Mouse (Mus musculus): ENCODE data around the gene Otulinl. TPM values are rescaled to one million over a fixed set of nuclear protein-coding genes. Genes with fewer than 3 reads are reported as not detected.

Otulinl gene
- polyA plus RNA-seq, 1 experiment: 0.09 TPM

DNA sequence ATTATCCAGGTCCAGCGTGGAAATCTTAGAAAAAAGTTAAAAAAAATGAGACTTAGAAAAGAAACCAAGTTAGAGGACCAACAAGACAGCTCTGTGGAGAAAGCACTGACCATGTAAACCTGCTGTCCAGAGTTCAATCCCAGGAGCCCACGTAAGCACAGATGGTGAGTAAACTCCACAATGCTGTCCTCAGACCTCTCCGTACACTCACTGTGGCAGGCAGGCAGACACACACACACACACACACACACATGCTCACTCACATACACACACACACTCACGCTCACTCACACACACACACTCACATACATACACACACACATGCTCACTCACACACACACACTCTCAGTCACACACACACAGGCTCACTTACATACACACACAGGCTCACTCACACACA, 68.1 kb downstream of the Otulinl start:
- peaks cover 24% of the 10 kb centered on the region for H3K79me2 ChIP-seq (ENCODE audit: control insufficient read depth, insufficient read depth)
- H3K27me3 ChIP-seq (ENCODE audit: control insufficient read depth, insufficient read depth, insufficient read length): no peaks in the 10 kb centered on the region
- peaks cover 87% of the 10 kb centered on the region for H3K36me3 ChIP-seq (ENCODE audit: control insufficient read depth, insufficient read depth)
- H3ac ChIP-seq (ENCODE audit: control insufficient read depth, insufficient read length, low read depth): no peak overlapping the region
- H3K79me3 ChIP-seq (ENCODE audit: low read depth): no peaks in the 10 kb centered on the region
- no peak overlapping the region for H3K4me3 ChIP-seq (ENCODE audit: insufficient read depth, poor library complexity, severe bottlenecking)
- TF ChIP-seq MYOD1 (IDR thresholded peaks at IDR 0.05; ENCODE audit: control insufficient read depth, insufficient read length, low read depth): no peak
- TF ChIP-seq MYOG (IDR thresholded peaks at IDR 0.05; ENCODE audit: control insufficient read depth, extremely low read depth, insufficient read length): no peak
- no peak for TF ChIP-seq CEBPB (IDR thresholded peaks at IDR 0.05; ENCODE audit: low read depth)
- TF ChIP-seq CTCF (IDR thresholded peaks at IDR 0.05; ENCODE audit: control insufficient read depth, insufficient read depth, insufficient read length): no peak
- no peak for TF ChIP-seq MAX (IDR thresholded peaks at IDR 0.05)
- no peak for TF ChIP-seq FOSL1 (IDR thresholded peaks at IDR 0.05; ENCODE audit: insufficient read depth, low read length, poor library complexity, severe bottlenecking)
- no peak for TF ChIP-seq USF1 (IDR thresholded peaks at IDR 0.05; ENCODE audit: low read depth)

DNA sequence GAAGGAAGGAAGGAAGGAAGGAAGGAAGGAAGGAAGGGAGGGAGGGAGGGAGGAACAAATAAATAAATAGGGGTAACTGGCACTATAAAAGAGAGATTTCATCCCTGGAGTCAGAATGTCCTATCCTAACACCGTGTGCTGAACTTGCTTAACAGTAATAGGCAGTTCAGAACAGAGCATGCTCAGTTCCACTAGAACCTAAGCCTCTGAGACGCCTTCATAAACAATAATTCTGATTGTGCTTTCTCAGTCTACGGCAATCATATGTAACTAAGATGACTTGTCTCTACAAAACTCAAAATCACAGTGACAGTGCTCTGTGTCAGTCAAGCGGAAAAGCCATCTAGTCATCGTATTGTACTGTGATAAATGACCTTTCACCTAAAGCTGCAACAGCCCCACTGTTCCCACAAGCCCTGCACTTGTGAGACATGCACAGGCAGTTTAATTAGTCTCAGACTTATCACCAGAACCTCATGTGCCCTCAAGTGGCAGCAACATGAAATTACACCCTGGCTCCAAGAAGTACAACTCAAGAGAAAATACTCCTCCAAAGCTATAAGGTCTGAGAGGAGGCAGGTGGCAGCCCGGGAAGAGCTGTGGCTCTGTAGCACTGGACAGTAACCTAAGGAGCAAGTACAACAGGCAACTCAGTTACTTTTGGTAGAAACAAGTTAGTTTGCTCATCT, 68.7 kb downstream of the Otulinl start:
- H3K79me2 ChIP-seq (ENCODE audit: control insufficient read depth, insufficient read depth): peaks cover 24% of the 10 kb centered on the region
- no peaks in the 10 kb centered on the region for H3K79me3 ChIP-seq (ENCODE audit: low read depth)
- no peak overlapping the region for H3ac ChIP-seq (ENCODE audit: control insufficient read depth, insufficient read length, low read depth)
- H3K4me3 ChIP-seq (ENCODE audit: insufficient read depth, poor library complexity, severe bottlenecking): no peak overlapping the region
- peak; percentile 50 for TF ChIP-seq CTCF (IDR thresholded peaks at IDR 0.05; ENCODE audit: control insufficient read depth, insufficient read depth, insufficient read length)
- no peak for TF ChIP-seq MYOG (IDR thresholded peaks at IDR 0.05; ENCODE audit: control insufficient read depth, extremely low read depth, insufficient read length)
- no peaks in the 10 kb centered on the region for H3K27me3 ChIP-seq (ENCODE audit: control insufficient read depth, insufficient read depth, insufficient read length)
- H3K36me3 ChIP-seq (ENCODE audit: control insufficient read depth, insufficient read depth): peaks cover 87% of the 10 kb centered on the region

- no peaks in the 10 kb centered on the region for H3K79me3 ChIP-seq (ENCODE audit: low read depth)
- peaks cover 90% of the 10 kb centered on the region for H3K36me3 ChIP-seq (ENCODE audit: control insufficient read depth, insufficient read depth)
- peaks cover 26% of the 10 kb centered on the region for H3K79me2 ChIP-seq (ENCODE audit: control insufficient read depth, insufficient read depth)
- TF ChIP-seq CTCF (IDR thresholded peaks at IDR 0.05; ENCODE audit: control insufficient read depth, insufficient read depth, insufficient read length) (no peak), MYOD1 (IDR thresholded peaks at IDR 0.05; ENCODE audit: control insufficient read depth, insufficient read length, low read depth) (peak; percentile 1), MAX (IDR thresholded peaks at IDR 0.05) (no peak), FOSL1 (IDR thresholded peaks at IDR 0.05; ENCODE audit: insufficient read depth, low read length, poor library complexity, severe bottlenecking) (no peak), MYOG (IDR thresholded peaks at IDR 0.05; ENCODE audit: control insufficient read depth, extremely low read depth, insufficient read length) (no peak), USF1 (IDR thresholded peaks at IDR 0.05; ENCODE audit: low read depth) (no peak), CEBPB (IDR thresholded peaks at IDR 0.05; ENCODE audit: low read depth) (no peak)
- H3ac ChIP-seq (ENCODE audit: control insufficient read depth, insufficient read length, low read depth): no peak overlapping the region
- no peak overlapping the region for H3K4me3 ChIP-seq (ENCODE audit: insufficient read depth, poor library complexity, severe bottlenecking)
- no peaks in the 10 kb centered on the region for H3K27me3 ChIP-seq (ENCODE audit: control insufficient read depth, insufficient read depth, insufficient read length)
These were observed 71.8 kb downstream of the Otulinl start for GRCm38 (mm10) chr15:27609554-27609953.

DNA sequence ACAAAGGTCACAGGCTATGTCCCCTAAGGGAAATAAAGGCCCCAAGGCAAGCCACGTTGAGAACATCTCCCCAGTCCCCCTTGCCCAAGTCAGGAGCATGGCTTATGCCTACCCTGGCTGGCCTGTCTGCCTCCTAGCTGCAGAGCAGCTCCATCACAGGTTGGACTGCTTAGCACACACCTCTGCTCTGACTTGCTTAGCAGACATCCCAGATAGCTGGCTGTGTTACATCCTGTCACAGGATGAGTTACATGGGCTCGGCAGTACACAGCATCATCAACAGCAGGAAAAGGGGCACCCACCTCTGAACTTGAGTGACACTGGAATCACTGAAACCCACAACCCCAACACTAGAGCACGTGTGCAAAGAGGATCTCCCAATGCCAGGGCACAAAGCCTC, 76.1 kb downstream of the Otulinl start:
- H3K27me3 ChIP-seq (ENCODE audit: control insufficient read depth, insufficient read depth, insufficient read length): no peaks in the 10 kb centered on the region
- no peak overlapping the region for H3K4me3 ChIP-seq (ENCODE audit: insufficient read depth, poor library complexity, severe bottlenecking)
- H3K36me3 ChIP-seq (ENCODE audit: control insufficient read depth, insufficient read depth): peaks cover 93% of the 10 kb centered on the region
- peaks cover 13% of the 10 kb centered on the region for H3K79me2 ChIP-seq (ENCODE audit: control insufficient read depth, insufficient read depth)
- no peak overlapping the region for H3ac ChIP-seq (ENCODE audit: control insufficient read depth, insufficient read length, low read depth)
- TF ChIP-seq CEBPB (IDR thresholded peaks at IDR 0.05; ENCODE audit: low read depth): no peak
- TF ChIP-seq MYOG (IDR thresholded peaks at IDR 0.05; ENCODE audit: control insufficient read depth, extremely low read depth, insufficient read length): no peak
- H3K79me3 ChIP-seq (ENCODE audit: low read depth): no peaks in the 10 kb centered on the region

Other genes starting within 250 kb of the Otulinl start
- 292 TPM for gene Ank, start 214.9 kb downstream of the Otulinl start, polyA plus RNA-seq (2012; fragmentation: generic; extraction: Trizol)
- gene Otulin, start 50.9 kb downstream of the Otulinl start, polyA plus RNA-seq (2012; fragmentation: generic; extraction: Trizol): 48.8 TPM

Measured in C2C12 (cell line).